Mouse (Mus musculus): ENCODE measurements around the gene Tmsb15b2. TPM values are rescaled to one million over a fixed set of nuclear protein-coding genes. Genes with fewer than 3 reads are reported as not detected.
A peak's percentile ranks its signal among the peaks of the same experiment; 100 is the strongest.
"Not testable (repeated sequence)": the region's sequence is repeated elsewhere in the genome, so short reads cannot be mapped to it uniquely, and the experiment has no call there.

Tmsb15b2 gene
- polyA plus RNA-seq, 1 experiment from 2014 or later = 78.8 TPM

DNA sequence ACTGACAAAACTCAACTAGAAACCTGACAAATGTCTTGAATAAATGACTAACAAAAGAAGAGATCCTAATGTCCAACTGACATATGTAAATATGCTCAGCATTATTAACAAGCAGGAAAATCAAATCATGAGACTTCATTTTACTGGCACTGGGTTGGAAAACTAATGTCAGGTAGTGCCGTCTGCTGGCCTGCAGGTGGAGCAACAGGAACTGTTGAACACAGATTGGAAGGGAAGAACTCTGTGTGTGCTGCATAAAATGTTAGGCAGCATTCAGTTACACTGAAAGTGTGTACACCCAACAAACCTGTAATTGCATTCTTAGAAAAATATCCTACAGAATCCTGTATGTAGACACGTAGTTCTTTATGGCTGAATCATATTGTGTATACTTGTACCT is 15.6 kb downstream of the Tmsb15b2 start:
- Histone ChIP-seq H3K4me1 (replicated peaks) (no peaks in the 10 kb centered on the region), H3K27me3 (no peaks in the 10 kb centered on the region), H3K27ac (replicated peaks) (no peak overlapping the region), H3K4me2 (no peak overlapping the region), H3K9me3 (no peaks in the 10 kb centered on the region), H3K4me3 (no peak overlapping the region), H3K9ac (no peak overlapping the region), H3K36me3 (no peaks in the 10 kb centered on the region)
- ATAC-seq (ENCODE audit: low FRiP score, low read depth) = no peak
- WGBS = 28% methylated on average over 2 of the region's 2 CpGs

- H3K9me3 ChIP-seq; H3K27me3 ChIP-seq; H3K36me3 ChIP-seq; H3K27ac ChIP-seq (replicated peaks); H3K9ac ChIP-seq; H3K4me1 ChIP-seq (replicated peaks): not testable (repeated sequence)
- WGBS = 51% methylated on average over 5 of the region's 5 CpGs
- Histone ChIP-seq H3K4me3 (peak overlapping the region; percentile 46), H3K4me2 (peak overlapping the region; percentile 52)
- ATAC-seq (ENCODE audit: low FRiP score, low read depth) = peak; percentile 17
Measured at GRCm38 (mm10) chrX:136958300-136958699, 17.0 kb downstream of the Tmsb15b2 start.

DNA sequence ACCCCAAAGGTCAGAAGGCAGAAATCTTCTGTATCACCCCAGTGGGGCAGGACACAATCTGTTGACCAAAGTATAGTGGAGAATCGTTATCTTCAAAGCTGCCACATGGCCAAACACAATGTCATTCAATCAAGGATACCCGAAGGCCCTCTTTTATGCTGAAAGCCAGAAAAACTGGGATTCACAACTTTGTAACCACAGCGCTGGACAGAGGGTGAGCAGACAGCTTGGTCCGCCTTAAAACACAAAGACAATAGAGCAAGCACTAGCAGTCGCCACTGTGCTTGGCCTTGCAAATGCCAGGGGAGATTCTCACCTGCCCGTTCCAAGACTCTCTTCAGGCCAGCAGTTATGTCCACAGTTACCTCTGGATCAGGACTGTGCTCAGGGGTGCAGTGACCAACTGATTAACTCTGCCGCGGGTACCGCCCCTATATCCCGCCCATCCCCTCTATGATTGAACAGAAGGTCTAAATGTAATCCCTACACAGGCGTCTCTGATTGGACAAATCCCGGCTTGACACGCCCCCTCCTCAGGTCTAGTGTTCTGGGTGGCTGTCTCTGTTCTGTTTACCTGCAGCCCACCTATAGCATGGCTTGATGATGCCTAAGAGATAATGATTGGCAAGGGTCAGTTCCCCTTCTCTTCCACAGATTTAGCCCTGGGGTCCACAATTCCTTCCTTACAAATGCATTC is 17.6 kb downstream of the Tmsb15b2 start:
- Histone ChIP-seq H3K9ac (peak overlapping the region; percentile 45), H3K4me2 (peak overlapping the region; percentile 52), H3K4me3 (peak overlapping the region; percentile 46)
- 31% methylated on average over 13 of the region's 13 CpGs for WGBS
- not testable (repeated sequence) for H3K9me3 ChIP-seq; H3K27me3 ChIP-seq; H3K36me3 ChIP-seq; H3K27ac ChIP-seq (replicated peaks); H3K4me1 ChIP-seq (replicated peaks)
- peak; percentile 100 for ATAC-seq (ENCODE audit: low FRiP score, low read depth)

GRCm38 (mm10) chrX:136937985-136938384 is 37.3 kb downstream of the Tmsb15b2 start:
- Histone ChIP-seq H3K4me1 (replicated peaks) (no peaks in the 10 kb centered on the region), H3K27ac (replicated peaks) (no peak overlapping the region), H3K36me3 (no peaks in the 10 kb centered on the region), H3K27me3 (no peaks in the 10 kb centered on the region), H3K9ac (no peak overlapping the region), H3K9me3 (no peaks in the 10 kb centered on the region), H3K4me3 (no peak overlapping the region), H3K4me2 (no peak overlapping the region)
- no peak for ATAC-seq (ENCODE audit: low FRiP score, low read depth)
- WGBS = 58% methylated on average over 3 of the region's 3 CpGs

GRCm38 (mm10) chrX:136927031-136927430 is 48.3 kb downstream of the Tmsb15b2 start, which contains the start of gene H2bfm:
H2bfm (plus strand) TSS chrX:136927325.
- WGBS = 93% methylated on average over 14 of the region's 14 CpGs
- ATAC-seq (ENCODE audit: low FRiP score, low read depth) = no peak

DNA sequence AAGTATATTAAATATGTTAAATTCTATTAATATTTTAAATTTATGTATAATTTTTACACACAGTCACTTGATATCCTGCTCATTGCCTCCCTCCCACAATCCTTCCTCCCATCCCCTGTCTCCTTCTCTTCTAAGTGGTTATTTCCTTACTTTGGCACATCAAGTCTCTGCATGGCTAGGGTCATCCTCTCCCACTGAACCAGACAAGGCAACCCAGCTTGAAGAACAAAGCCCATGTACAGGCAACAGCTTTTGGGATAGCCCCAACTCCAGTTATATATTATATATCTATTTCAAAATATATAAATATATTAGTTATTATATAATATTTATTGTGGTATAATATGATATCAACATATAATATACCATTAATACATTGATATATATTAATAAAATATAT is 49.4 kb downstream of the Tmsb15b2 start:
- ATAC-seq (ENCODE audit: low FRiP score, low read depth) = no peak
- Histone ChIP-seq H3K9ac (no peak overlapping the region), H3K4me3 (no peak overlapping the region), H3K4me1 (replicated peaks) (no peaks in the 10 kb centered on the region), H3K27ac (replicated peaks) (no peak overlapping the region), H3K36me3 (no peaks in the 10 kb centered on the region), H3K27me3 (no peaks in the 10 kb centered on the region), H3K4me2 (no peak overlapping the region), H3K9me3 (no peaks in the 10 kb centered on the region)

More at GRCm38 (mm10) chrX:136927031-136927430, 48.3 kb downstream of the Tmsb15b2 start, which contains the start of gene H2bfm:
- H3K9me3 ChIP-seq = no peaks in the 10 kb centered on the region
- no peaks in the 10 kb centered on the region for H3K4me1 ChIP-seq (replicated peaks)
- H3K27ac ChIP-seq (replicated peaks) = no peak within 1 kb of the TSS
- H3K4me2 ChIP-seq = no peak within 1 kb of the TSS
- H3K9ac ChIP-seq = no peak within 1 kb of the TSS
- no peaks in the 10 kb centered on the region for H3K36me3 ChIP-seq
- no peaks in the 10 kb centered on the region for H3K27me3 ChIP-seq
- no peak within 1 kb of the TSS for H3K4me3 ChIP-seq

Other genes starting within 250 kb of the Tmsb15b2 start
- 523 and 538 TPM in 2 replicates for gene Morf4l2, start 231.8 kb downstream of the Tmsb15b2 start, polyA plus RNA-seq (2015; fragmentation: Nextera tagmentation; extraction: Ambion mirVana)
- gene Glra4, start 195.4 kb downstream of the Tmsb15b2 start, polyA plus RNA-seq (2015; fragmentation: Nextera tagmentation; extraction: Ambion mirVana) = 0.09 and 0.13 TPM in 2 replicates
- gene Plp1, start 152.8 kb downstream of the Tmsb15b2 start, polyA plus RNA-seq (2015; fragmentation: Nextera tagmentation; extraction: Ambion mirVana) = 15.0 and 16.4 TPM in 2 replicates
- 21.3 and 24.2 TPM in 2 replicates for gene Rab9b, start 106.7 kb downstream of the Tmsb15b2 start, polyA plus RNA-seq (2015; fragmentation: Nextera tagmentation; extraction: Ambion mirVana)
- gene H2bfm, start 48.2 kb downstream of the Tmsb15b2 start, polyA plus RNA-seq (2015; fragmentation: Nextera tagmentation; extraction: Ambion mirVana) = not detected in 2 replicates
- 7.5 and 8.4 TPM in 2 replicates for gene Tmsb15l, start 1.4 kb upstream of the Tmsb15b2 start, polyA plus RNA-seq (2015; fragmentation: Nextera tagmentation; extraction: Ambion mirVana)
- 29.2 and 36.6 TPM in 2 replicates for gene Tmsb15b1, start 1.4 kb upstream of the Tmsb15b2 start, polyA plus RNA-seq (2015; fragmentation: Nextera tagmentation; extraction: Ambion mirVana)
- 409 and 412 TPM in 2 replicates for gene Zcchc18, start 17.7 kb upstream of the Tmsb15b2 start, polyA plus RNA-seq (2015; fragmentation: Nextera tagmentation; extraction: Ambion mirVana)
- gene Slc25a53, start 62.8 kb upstream of the Tmsb15b2 start, polyA plus RNA-seq (2015; fragmentation: Nextera tagmentation; extraction: Ambion mirVana) = 12.1 and 14.6 TPM in 2 replicates
- gene Fam199x, start 74.1 kb upstream of the Tmsb15b2 start, polyA plus RNA-seq (2015; fragmentation: Nextera tagmentation; extraction: Ambion mirVana) = 7.2 and 7.3 TPM in 2 replicates
- not detected in 2 replicates for gene Esx1, start 146.6 kb upstream of the Tmsb15b2 start, polyA plus RNA-seq (2015; fragmentation: Nextera tagmentation; extraction: Ambion mirVana)